Mouse (Mus musculus): ENCODE data around the gene Dbf4.

The Dbf4 gene

GRCm38 (mm10) chr5:8422157-8422931 lies at the start of gene Dbf4, which contains the start of gene Slc25a40:
TSS of gene Dbf4 (minus strand) at chr5:8422716.
TSS of gene Slc25a40 (plus strand) at chr5:8422850.
- DNase-seq, result peak; percentile 94

- DNase-seq, result no peak
Measured at GRCm38 (mm10) chr5:8456561-8456960, 34.0 kb upstream of the Dbf4 start.

- DNase-seq, result no peak
Measured at GRCm38 (mm10) chr5:8455565-8455964, 33.0 kb upstream of the Dbf4 start.

GRCm38 (mm10) chr5:8439095-8439494 lies 16.6 kb upstream of the Dbf4 start:
- no peak for DNase-seq

GRCm38 (mm10) chr5:8437481-8438156 lies 15.1 kb upstream of the Dbf4 start:
- no peak for DNase-seq

- DNase-seq, result no peak
Measured at GRCm38 (mm10) chr5:8425899-8426298, 3.4 kb upstream of the Dbf4 start.

GRCm38 (mm10) chr5:8424116-8424515 lies 1.6 kb upstream of the Dbf4 start:
- peak; percentile 15 for DNase-seq

GRCm38 (mm10) chr5:8422932-8423928 lies 714 bp upstream of the Dbf4 start:
- peak; percentile 7 for DNase-seq

- no peak for DNase-seq
Measured at GRCm38 (mm10) chr5:8421424-8421823, 1.1 kb downstream of the Dbf4 start.

GRCm38 (mm10) chr5:8417443-8417842 lies 5.1 kb downstream of the Dbf4 start:
- DNase-seq, result no peak

- DNase-seq, result no peak
Measured at GRCm38 (mm10) chr5:8416683-8417413, 5.7 kb downstream of the Dbf4 start.

- DNase-seq, result no peak
Measured at GRCm38 (mm10) chr5:8408746-8409145, 13.8 kb downstream of the Dbf4 start.

GRCm38 (mm10) chr5:8397587-8398249 lies 24.8 kb downstream of the Dbf4 start:
- DNase-seq, result no peak

- no peak for DNase-seq
Measured at GRCm38 (mm10) chr5:8393891-8394583, 28.5 kb downstream of the Dbf4 start.

- no peak for DNase-seq
Measured at GRCm38 (mm10) chr5:8374297-8374906, 48.1 kb downstream of the Dbf4 start.

- DNase-seq, result no peak
Measured at GRCm38 (mm10) chr5:8373415-8373814, 49.1 kb downstream of the Dbf4 start.

GRCm38 (mm10) chr5:8368781-8369180 lies 53.7 kb downstream of the Dbf4 start:
- no peak for DNase-seq

- no peak for DNase-seq
Measured at GRCm38 (mm10) chr5:8368328-8368692, 54.2 kb downstream of the Dbf4 start.

- DNase-seq, result peak; percentile 49
Measured at GRCm38 (mm10) chr5:8367614-8368327, 54.7 kb downstream of the Dbf4 start, which contains the start of gene Adam22. TSS of gene Adam22 (minus strand) at chr5:8368160.
